Mouse (Mus musculus) MEL (cell line): ENCODE measurements around the gene Palm. TPM values are rescaled to one million over a fixed set of nuclear protein-coding genes. Genes with fewer than 3 reads are reported as not detected.

ENCODE experiments used
- DNase-seq: peaks from one replicate; pipeline ENCODE4 v3.0.0; 2011; ENCODE audit warnings: low read depth, low spot score
- H3K27ac ChIP-seq: 2 replicates; pipeline ENCODE4 v1.5.1; 2012; ENCODE audit warnings: low read depth, mild to moderate bottlenecking, control low read depth, low read length, moderate library complexity; ENCODE audit not compliant: control insufficient read depth
- H3K27me3 ChIP-seq, 2 experiments: fragments of 150-350 bp in 1 of 2; sonication (generic) in 1 of 2; 2 replicates each; pipeline ENCODE4 v1.6.1; 2012; ENCODE audit warnings: low read length in 2 of 2, mild to moderate bottlenecking in 2 of 2, improper control_type of control experiment in 1 of 2, moderate library complexity in 1 of 2; ENCODE audit not compliant: insufficient read depth in 2 of 2, control insufficient read depth in 1 of 2
- H3K36me3 ChIP-seq, 2 experiments: 2 replicates each; pipeline ENCODE4 v1.6.1; 2012 to 2014; ENCODE audit warnings: low read length in 2 of 2, improper control_type of control experiment in 1 of 2, inconsistent platforms in 1 of 2, mild to moderate bottlenecking in 1 of 2; ENCODE audit not compliant: insufficient read depth in 2 of 2, control insufficient read depth in 1 of 2
- H3K4me1 ChIP-seq, 2 experiments: fragments of 150-350 bp in 1 of 2; sonication (generic) in 1 of 2; 2 replicates each; pipeline ENCODE4 v1.6.1; 2012; ENCODE audit warnings: low read length in 2 of 2, improper control_type of control experiment in 1 of 2, mild to moderate bottlenecking in 1 of 2; ENCODE audit not compliant: insufficient read depth in 2 of 2, control insufficient read depth in 1 of 2
- H3K4me3 ChIP-seq, 2 experiments: fragments of 150-350 bp in 1 of 2; sonication (generic) in 1 of 2; 2 replicates each; pipeline ENCODE4 v1.5.1; 2012; ENCODE audit warnings: low read depth in 2 of 2, low read length in 2 of 2, mild to moderate bottlenecking in 2 of 2, moderate library complexity in 2 of 2, control low read depth in 1 of 2, improper control_type of control experiment in 1 of 2; ENCODE audit not compliant: control insufficient read depth in 1 of 2, insufficient read depth in 1 of 2
- H3K79me2 ChIP-seq: 2 replicates; pipeline ENCODE4 v1.6.1; 2012; ENCODE audit warnings: mild to moderate bottlenecking, low read length, moderate library complexity; ENCODE audit not compliant: control insufficient read depth, poor library complexity, insufficient read depth
- H3K9ac ChIP-seq: 2 replicates; pipeline ENCODE4 v1.6.1; 2012; ENCODE audit warnings: low read depth, mild to moderate bottlenecking, control low read depth, low read length, moderate library complexity; ENCODE audit not compliant: control insufficient read depth, poor library complexity, severe bottlenecking
- H3K9me3 ChIP-seq: fragments of 150-350 bp; sonication (generic); replicated peaks from 2 replicates; pipeline ENCODE4 v1.6.1; 2012; ENCODE audit warnings: mild to moderate bottlenecking, low read length, improper control_type of control experiment, moderate library complexity; ENCODE audit not compliant: insufficient read depth
- CHD1 ChIP-seq: IDR thresholded peaks from 2 replicates; pipeline ENCODE4 v1.6.1; 2012; ENCODE audit warnings: low read depth, mild to moderate bottlenecking, inconsistent platforms, low read length, improper control_type of control experiment
- CHD2 ChIP-seq: IDR thresholded peaks from 2 replicates; pipeline ENCODE4 v1.6.1; 2011; ENCODE audit warnings: low read length, improper control_type of control experiment
- CTCF ChIP-seq, 3 experiments: IDR thresholded peaks in 2 of 3; conservative IDR thresholded peaks in 1 of 3; 2 replicates each; pipeline ENCODE4 v1.5.1; 2011 to 2012; ENCODE audit warnings: low read length in 3 of 3, low read depth in 2 of 3, mild to moderate bottlenecking in 2 of 3, improper control_type of control experiment in 1 of 3, inconsistent platforms in 1 of 3, mixed read lengths in 1 of 3, moderate library complexity in 1 of 3; ENCODE audit not compliant: control insufficient read depth in 1 of 3, insufficient read depth in 1 of 3, poor library complexity in 1 of 3, severe bottlenecking in 1 of 3
- E2F4 ChIP-seq: IDR thresholded peaks from 2 replicates; pipeline ENCODE4 v1.6.1; 2011; ENCODE audit warnings: low read depth, low read length, improper control_type of control experiment, borderline replicate concordance
- ELF1 ChIP-seq: IDR thresholded peaks from 2 replicates; pipeline ENCODE4 v1.6.1; 2014; ENCODE audit warnings: low read depth, mild to moderate bottlenecking, inconsistent platforms, low read length, improper control_type of control experiment, moderate library complexity
- EP300 ChIP-seq, 2 experiments: IDR thresholded peaks; 2 replicates each; pipeline ENCODE4 v1.6.1; 2011; ENCODE audit warnings: improper control_type of control experiment in 2 of 2, low read length in 2 of 2, low read depth in 1 of 2, mild to moderate bottlenecking in 1 of 2
- ETS1 ChIP-seq: IDR thresholded peaks from 2 replicates; pipeline ENCODE4 v1.6.1; 2012; ENCODE audit warnings: low read depth, mild to moderate bottlenecking, inconsistent platforms, low read length, improper control_type of control experiment, moderate library complexity
- GABPA ChIP-seq: IDR thresholded peaks from 2 replicates; pipeline ENCODE4 v1.6.1; 2012; ENCODE audit warnings: low read depth, mild to moderate bottlenecking, inconsistent platforms, low read length, improper control_type of control experiment, moderate library complexity
- GATA1 ChIP-seq: IDR thresholded peaks from 2 replicates; pipeline ENCODE4 v1.6.1; 2011; ENCODE audit warnings: low read depth, low read length, improper control_type of control experiment
- HCFC1 ChIP-seq: IDR thresholded peaks from 2 replicates; pipeline ENCODE4 v1.6.1; 2012; ENCODE audit warnings: low read depth, mild to moderate bottlenecking, inconsistent platforms, low read length, improper control_type of control experiment, moderate library complexity
- JUND ChIP-seq: IDR thresholded peaks from 2 replicates; pipeline ENCODE4 v1.6.1; 2011; ENCODE audit warnings: low read depth, mild to moderate bottlenecking, improper control_type of control experiment, low read length
- KAT2A ChIP-seq: conservative IDR thresholded peaks from 2 replicates; pipeline ENCODE4 v1.6.1; 2012; ENCODE audit warnings: low read depth, low read length, improper control_type of control experiment, inconsistent platforms
- MAFK ChIP-seq: IDR thresholded peaks from 2 replicates; pipeline ENCODE4 v1.6.1; 2011; ENCODE audit warnings: low read depth, mild to moderate bottlenecking, low read length, improper control_type of control experiment, borderline replicate concordance
- MAZ ChIP-seq: IDR thresholded peaks from 2 replicates; pipeline ENCODE4 v1.6.1; 2012; ENCODE audit warnings: low read depth, mild to moderate bottlenecking, inconsistent platforms, low read length, improper control_type of control experiment
- MEF2A ChIP-seq: IDR thresholded peaks from 2 replicates; pipeline ENCODE4 v1.6.1; 2014; ENCODE audit warnings: low read depth, mild to moderate bottlenecking, inconsistent platforms, low read length, improper control_type of control experiment; ENCODE audit not compliant: poor library complexity, insufficient replicate concordance, severe bottlenecking; ENCODE audit errors: extremely low read depth
- MXI1 ChIP-seq: IDR thresholded peaks from 2 replicates; pipeline ENCODE4 v1.6.1; 2011; ENCODE audit warnings: mild to moderate bottlenecking, low read depth, low read length, improper control_type of control experiment
- MYB ChIP-seq: IDR thresholded peaks from 2 replicates; pipeline ENCODE4 v1.6.1; 2011; ENCODE audit warnings: mild to moderate bottlenecking, low read depth, low read length, improper control_type of control experiment
- NELFE ChIP-seq: IDR thresholded peaks from 2 replicates; pipeline ENCODE4 v1.6.1; 2011; ENCODE audit warnings: low read depth, low read length, improper control_type of control experiment
- POLR2A ChIP-seq, 2 experiments: IDR thresholded peaks; 2 replicates each; pipeline ENCODE4 v1.6.1; 2011 to 2012; ENCODE audit warnings: low read length in 2 of 2, mild to moderate bottlenecking in 2 of 2, control low read depth in 1 of 2, improper control_type of control experiment in 1 of 2, low read depth in 1 of 2, moderate library complexity in 1 of 2; ENCODE audit not compliant: control insufficient read depth in 1 of 2, insufficient read depth in 1 of 2, poor library complexity in 1 of 2
- POLR2AphosphoS2 ChIP-seq: IDR thresholded peaks from 2 replicates; pipeline ENCODE4 v1.6.1; 2011; ENCODE audit warnings: low read length, improper control_type of control experiment
- POLR2AphosphoS5 ChIP-seq: IDR thresholded peaks from 2 replicates; pipeline ENCODE4 v1.6.1; 2012; ENCODE audit warnings: low read depth, borderline replicate concordance, mild to moderate bottlenecking, inconsistent platforms, low read length, moderate library complexity, mixed read lengths
- SIN3A ChIP-seq: IDR thresholded peaks from 2 replicates; pipeline ENCODE4 v1.6.1; 2012; ENCODE audit warnings: low read length, improper control_type of control experiment, inconsistent platforms
- SMC3 ChIP-seq: IDR thresholded peaks from 2 replicates; pipeline ENCODE4 v1.6.1; 2011; ENCODE audit warnings: low read depth, low read length, improper control_type of control experiment
- TAL1 ChIP-seq: IDR thresholded peaks from 2 replicates; pipeline ENCODE4 v1.6.1; 2012; ENCODE audit warnings: mild to moderate bottlenecking, inconsistent platforms, low read length, moderate library complexity, mixed read lengths
- TBP ChIP-seq: IDR thresholded peaks from 2 replicates; pipeline ENCODE4 v1.8.0; 2011; ENCODE audit warnings: low read depth, low read length, improper control_type of control experiment
- TCF12 ChIP-seq: IDR thresholded peaks from 2 replicates; pipeline ENCODE4 v1.6.1; 2014; ENCODE audit warnings: low read depth, mild to moderate bottlenecking, inconsistent platforms, low read length, improper control_type of control experiment, moderate library complexity
- USF1 ChIP-seq: IDR thresholded peaks from 2 replicates; pipeline ENCODE4 v1.6.1; 2014; ENCODE audit warnings: low read depth, mild to moderate bottlenecking, inconsistent platforms, low read length, improper control_type of control experiment, moderate library complexity
- USF2 ChIP-seq, 2 experiments: IDR thresholded peaks; 2 replicates each; pipeline ENCODE4 v1.6.1; 2011 to 2012; ENCODE audit warnings: improper control_type of control experiment in 2 of 2, low read length in 2 of 2, borderline replicate concordance in 1 of 2, inconsistent platforms in 1 of 2, low read depth in 1 of 2, mild to moderate bottlenecking in 1 of 2; ENCODE audit not compliant: insufficient read depth in 1 of 2
- ZC3H11A ChIP-seq: IDR thresholded peaks from 2 replicates; pipeline ENCODE4 v1.6.1; 2012; ENCODE audit warnings: low read depth, mild to moderate bottlenecking, inconsistent platforms, low read length, improper control_type of control experiment
- ZKSCAN1 ChIP-seq: IDR thresholded peaks from 2 replicates; pipeline ENCODE4 v1.6.1; 2012; ENCODE audit warnings: low read depth, mild to moderate bottlenecking, inconsistent platforms, low read length, improper control_type of control experiment, moderate library complexity
- ZMIZ1 ChIP-seq: IDR thresholded peaks from 2 replicates; pipeline ENCODE4 v1.6.1; 2012; ENCODE audit warnings: low read depth, mild to moderate bottlenecking, inconsistent platforms, low read length, improper control_type of control experiment, moderate library complexity
- polyA plus RNA-seq, 2 experiments: library from polyadenylated mRNA; stranded (reverse) in 1 of 2; unstranded in 1 of 2; fragments of >175 nt in 1 of 2; fragments of >200 nt in 1 of 2; gene quantifications; 2 replicates each; pipeline versions ENCODE4 v1.2.1 to v1.2.4; 2012; ENCODE audit warnings: low replicate concordance in 2 of 2, low read depth in 1 of 2; ENCODE audit not compliant: insufficient read length in 2 of 2, insufficient read depth in 1 of 2, missing spikeins in 1 of 2
- total RNA-seq: library from RNA; depleted of rRNA; stranded (reverse); fragments of 300-350 nt; gene quantifications from 2 replicates; pipeline ENCODE4 v1.2.3, GENCODE M21; 2012

Gene Palm
- total and polyA plus RNA-seq, 3 experiments: 4.8 to 15.5 TPM; not detected in 1

GRCm38 (mm10) chr10:79768400-79768799 lies 25.0 kb upstream of the Palm start (continued):
- no peak for TF ChIP-seq POLR2AphosphoS5
- TF ChIP-seq SMC3: peak; percentile 89
- no peak for TF ChIP-seq TAL1
- peak; percentile 68 for TF ChIP-seq ZC3H11A
- no peak for TF ChIP-seq ZKSCAN1
- TF ChIP-seq MXI1: no peak
- peak; percentile 37; the same call in 1 of the 2 replicates for TF ChIP-seq HCFC1
- no peak for TF ChIP-seq E2F4
- TF ChIP-seq JUND: no peak
- no peak for TF ChIP-seq GATA1
- TF ChIP-seq GABPA: no peak
- no peak for TF ChIP-seq KAT2A
- no peak for TF ChIP-seq ELF1
- TF ChIP-seq TCF12: no peak
- peak; percentile 26; the same call in 1 of the 2 replicates for TF ChIP-seq MAZ
- TF ChIP-seq EP300 (IDR thresholded peaks at IDR 0.05; ENCODE audit: low read depth in 1 of 2, low read length in 2 of 2): no peak
- TF ChIP-seq POLR2A (IDR thresholded peaks at IDR 0.05; ENCODE audit: control insufficient read depth in 1 of 2, insufficient read depth in 1 of 2, low read depth in 1 of 2, low read length in 2 of 2, poor library complexity in 1 of 2): no peak
- TF ChIP-seq CHD1: no peak
- no peak for TF ChIP-seq USF2 (IDR thresholded peaks at IDR 0.05; ENCODE audit: borderline replicate concordance in 1 of 2, insufficient read depth in 1 of 2, low read depth in 1 of 2, low read length in 2 of 2)
- TF ChIP-seq CHD2: no peak
- no peak for TF ChIP-seq MYB
- TF ChIP-seq, all 39 proteins: peak for 7

- no peak for TF ChIP-seq NELFE
- no peak for TF ChIP-seq GATA1
- no peak for TF ChIP-seq POLR2A (IDR thresholded peaks at IDR 0.05; ENCODE audit: control insufficient read depth in 1 of 2, insufficient read depth in 1 of 2, low read depth in 1 of 2, low read length in 2 of 2, poor library complexity in 1 of 2)
- TF ChIP-seq CHD2: no peak
- no peak for TF ChIP-seq MAZ
- TF ChIP-seq MEF2A: no peak
- no peak for TF ChIP-seq EP300 (IDR thresholded peaks at IDR 0.05; ENCODE audit: low read depth in 1 of 2, low read length in 2 of 2)
- TF ChIP-seq USF1: no peak
- no peak for TF ChIP-seq CTCF (IDR thresholded peaks at IDR 0.05 in 2 of 3, conservative IDR thresholded peaks at IDR 0.05 in 1 of 3; ENCODE audit: control insufficient read depth in 1 of 3, insufficient read depth in 1 of 3, low read depth in 2 of 3, low read length in 3 of 3, poor library complexity in 1 of 3, severe bottlenecking in 1 of 3)
- TF ChIP-seq MAFK: no peak
- TF ChIP-seq POLR2AphosphoS2: no peak
- no peak for TF ChIP-seq ZC3H11A
- no peak for TF ChIP-seq ZKSCAN1
- TF ChIP-seq SIN3A: no peak
- TF ChIP-seq MYB: no peak
- no peak for TF ChIP-seq TBP
- no peak for TF ChIP-seq ETS1
- no peak for TF ChIP-seq GABPA
- TF ChIP-seq ZMIZ1: no peak
- TF ChIP-seq, all 39 proteins: peak for 0
- Histone ChIP-seq H3K4me3 (no peak overlapping the region), H3K36me3 (peaks cover 0 to 13% of the 10 kb centered on the region in 2 experiments; a peak in 2 of 4 replicates), H3K9me3 (no peaks in the 10 kb centered on the region), H3K27me3 (no peaks in the 10 kb centered on the region), H3K4me1 (peaks cover 0 to 19% of the 10 kb centered on the region in 2 experiments; a peak in 3 of 4 replicates), H3K27ac (no peak overlapping the region), H3K79me2 (peaks cover 26% of the 10 kb centered on the region), H3K9ac (no peak overlapping the region)
- no peak for DNase-seq
Measured at GRCm38 (mm10) chr10:79769329-79769728, 24.0 kb upstream of the Palm start.
